Mouse (Mus musculus): ENCODE measurements at regions not wholly inside any gene's neighbourhood (a gene's known extent, or its start where the extent isn't known, plus 50 kb on each side); places are given as distances from the start of the nearest gene placed in this dataset.

DNA sequence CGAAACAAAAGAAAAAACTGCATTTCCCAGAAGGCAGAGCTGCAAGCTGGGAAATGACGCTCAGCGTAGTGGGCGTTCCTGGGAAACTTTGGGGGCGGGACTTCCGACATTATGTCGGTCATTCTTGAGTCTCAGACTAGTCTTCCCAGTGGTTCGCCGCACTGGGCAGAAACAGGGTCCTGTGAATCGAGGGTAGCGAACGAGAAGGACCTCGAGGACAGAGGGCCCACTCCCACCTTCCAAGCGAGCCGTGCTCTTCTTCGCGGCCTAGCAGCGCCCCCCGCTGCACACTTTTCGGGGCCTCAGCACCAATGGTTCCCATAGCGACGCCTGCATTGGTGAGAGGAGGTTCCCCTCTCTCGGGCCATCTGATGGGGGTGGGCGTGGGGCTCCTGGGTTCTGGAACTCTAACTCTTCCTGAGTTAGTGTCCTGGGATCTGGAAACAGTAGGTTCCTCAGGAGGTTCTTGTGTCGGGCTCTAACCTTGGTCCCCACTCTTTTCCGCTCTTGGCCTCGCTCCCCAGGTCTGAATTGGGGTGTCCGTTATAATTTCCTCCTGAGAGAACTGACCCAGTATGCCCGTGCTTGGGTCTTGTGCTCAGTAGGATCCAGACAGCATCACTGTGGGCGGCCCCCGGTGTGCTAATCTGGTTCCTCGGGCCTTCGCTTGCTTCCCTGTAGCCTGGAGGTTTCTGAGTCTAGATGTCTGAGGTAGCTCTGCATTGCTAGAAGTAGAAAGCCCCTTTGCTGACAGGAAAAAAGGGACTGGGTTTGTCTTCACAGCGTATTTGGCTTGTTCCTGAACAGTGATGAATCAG lies 52.8 kb upstream of the Gramd1a start:
- peak; percentile 33 to 48 for DNase-seq

GRCm38 (mm10) chr7:31207563-31208236 lies 52.0 kb upstream of the Gramd1a start:
- no peak for DNase-seq
